Mouse (Mus musculus) limb, embryonic 10.5 days (tissue): ENCODE measurements at regions not wholly inside any gene's neighbourhood (a gene's known extent, or its start where the extent isn't known, plus 50 kb on each side); places are given as distances from the start of the nearest gene placed in this dataset.

Experiments used
- DNase-seq: peaks from one replicate; pipeline ENCODE4 v3.0.0-alpha.2; 2017; ENCODE audit warnings: low spot score
- H3K27ac ChIP-seq: fragments of 300-500 bp; sonication (generic); 2 replicates; pipeline ENCODE4 v1.5.1; 2016; ENCODE audit warnings: mild to moderate bottlenecking
- H3K27me3 ChIP-seq: fragments of 300-500 bp; sonication (generic); 2 replicates; pipeline ENCODE4 v1.6.1; 2016; ENCODE audit warnings: low read depth, mild to moderate bottlenecking; ENCODE audit not compliant: poor library complexity, severe bottlenecking
- H3K36me3 ChIP-seq: fragments of 300-500 bp; sonication (generic); 2 replicates; pipeline ENCODE4 v1.6.1; 2016; ENCODE audit warnings: mild to moderate bottlenecking, moderate library complexity
- H3K4me1 ChIP-seq: fragments of 300-500 bp; sonication (generic); 2 replicates; pipeline ENCODE4 v1.6.1; 2016
- H3K4me3 ChIP-seq: fragments of 300-500 bp; sonication (generic); 2 replicates; pipeline ENCODE4 v1.5.1; 2016; ENCODE audit warnings: mild to moderate bottlenecking, moderate library complexity
- H3K9me3 ChIP-seq: fragments of 300-500 bp; sonication (generic); replicated peaks from 2 replicates; pipeline ENCODE4 v1.6.1; 2016; ENCODE audit warnings: mild to moderate bottlenecking
- WGBS: fragments of 180-500 bp; shearing (Covaris S2); methylation state at CpG from one replicate; pipeline ENCODE4 v1.1.7; 2016; 5-methylcytosine and 5-hydroxymethylcytosine counted together

DNA sequence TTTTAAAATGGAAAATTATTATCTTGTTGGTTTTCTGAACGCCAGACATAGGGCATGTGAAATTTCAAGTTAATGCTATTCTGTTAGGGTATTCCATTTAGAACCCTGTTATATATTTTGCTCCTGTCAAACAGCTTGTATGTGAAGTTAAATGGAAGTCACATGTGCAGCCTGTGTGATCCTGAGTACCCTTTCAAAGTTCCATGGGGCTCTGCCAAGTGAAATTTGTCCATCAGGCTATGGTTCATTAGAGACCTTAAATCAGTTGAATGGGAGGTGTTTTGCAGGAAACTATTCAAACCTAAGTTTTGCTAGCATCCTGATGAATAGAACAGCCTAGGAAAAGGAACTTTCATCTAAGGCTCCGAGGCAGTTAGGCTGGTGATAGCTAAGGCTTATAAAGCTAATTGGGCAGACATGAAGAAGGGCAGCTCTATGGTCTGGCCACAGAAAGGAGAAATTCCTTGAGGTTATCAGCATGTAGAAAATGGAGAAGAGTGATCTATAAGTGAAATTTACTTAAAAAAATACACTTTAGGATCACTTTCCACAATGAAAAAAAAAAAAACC is 1180.2 kb upstream of the Zeb2 start:
- Histone ChIP-seq H3K9me3 (no peaks in the 10 kb centered on the region), H3K4me3 (no peak overlapping the region), H3K36me3 (no peaks in the 10 kb centered on the region), H3K27ac (no peak overlapping the region), H3K27me3 (no peaks in the 10 kb centered on the region), H3K4me1 (no peaks in the 10 kb centered on the region)
- no peak for DNase-seq
- 81% methylated on average over 2 of the region's 2 CpGs for WGBS

GRCm38 (mm10) chr2:46283929-46284598 is 1166.9 kb upstream of the Zeb2 start:
- Histone ChIP-seq H3K27me3 (no peaks in the 10 kb centered on the region), H3K4me3 (no peak overlapping the region), H3K4me1 (no peaks in the 10 kb centered on the region), H3K36me3 (no peaks in the 10 kb centered on the region), H3K9me3 (no peaks in the 10 kb centered on the region), H3K27ac (no peak overlapping the region)
- DNase-seq = no peak
- 90% methylated on average over 5 of the region's 5 CpGs for WGBS

GRCm38 (mm10) chr2:46280822-46281221 is 1163.6 kb upstream of the Zeb2 start:
- H3K27me3 ChIP-seq = no peaks in the 10 kb centered on the region
- no peak overlapping the region for H3K27ac ChIP-seq
- H3K4me1 ChIP-seq = no peaks in the 10 kb centered on the region
- no peaks in the 10 kb centered on the region for H3K36me3 ChIP-seq
- 84% methylated on average over 2 of the region's 2 CpGs for WGBS
- no peak for DNase-seq
- H3K9me3 ChIP-seq = no peaks in the 10 kb centered on the region
- no peak overlapping the region for H3K4me3 ChIP-seq

GRCm38 (mm10) chr2:46261618-46262017 is 1144.4 kb upstream of the Zeb2 start:
- Histone ChIP-seq H3K4me1 (no peaks in the 10 kb centered on the region), H3K4me3 (no peak overlapping the region), H3K27me3 (no peaks in the 10 kb centered on the region), H3K9me3 (no peaks in the 10 kb centered on the region), H3K36me3 (no peaks in the 10 kb centered on the region), H3K27ac (no peak overlapping the region)
- DNase-seq = no peak
- 80% methylated on average over 1 of the region's 1 CpGs for WGBS

- Histone ChIP-seq H3K4me3 (no peak overlapping the region), H3K27ac (no peak overlapping the region), H3K36me3 (no peaks in the 10 kb centered on the region), H3K9me3 (no peaks in the 10 kb centered on the region), H3K4me1 (no peaks in the 10 kb centered on the region), H3K27me3 (no peaks in the 10 kb centered on the region)
- 96% methylated on average over 7 of the region's 7 CpGs for WGBS
- no peak for DNase-seq
These were observed 1134.4 kb upstream of the Zeb2 start for GRCm38 (mm10) chr2:46251562-46251961.

DNA sequence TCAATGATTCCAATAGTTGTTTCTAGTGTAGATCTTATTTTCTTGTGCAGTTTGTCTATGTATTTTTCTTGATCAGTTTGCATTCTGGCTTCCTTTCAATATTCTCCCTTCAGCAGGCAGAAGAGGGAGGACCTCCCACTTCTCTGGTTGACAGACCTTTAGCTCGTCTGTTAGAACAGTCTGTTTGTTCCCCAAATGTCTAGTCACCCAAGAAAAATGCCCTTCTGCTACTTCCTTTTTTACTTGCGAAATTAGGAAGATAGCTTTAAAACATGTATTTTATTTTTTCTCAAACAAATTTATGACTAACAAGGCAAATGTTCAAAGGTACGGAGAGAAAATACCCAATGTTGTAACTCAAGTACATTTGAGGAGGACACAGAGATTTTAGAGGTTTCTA is 1128.5 kb upstream of the Zeb2 start:
- Histone ChIP-seq H3K36me3 (no peaks in the 10 kb centered on the region), H3K27ac (no peak overlapping the region), H3K27me3 (no peaks in the 10 kb centered on the region), H3K9me3 (no peaks in the 10 kb centered on the region), H3K4me3 (no peak overlapping the region), H3K4me1 (no peaks in the 10 kb centered on the region)
- WGBS = 80% methylated on average over 3 of the region's 3 CpGs
- no peak for DNase-seq

GRCm38 (mm10) chr2:46244697-46245096 is 1127.5 kb upstream of the Zeb2 start:
- no peak overlapping the region for H3K27ac ChIP-seq
- DNase-seq = no peak
- no peaks in the 10 kb centered on the region for H3K27me3 ChIP-seq
- no peaks in the 10 kb centered on the region for H3K4me1 ChIP-seq
- no peak overlapping the region for H3K4me3 ChIP-seq
- WGBS = 88% methylated on average over 3 of the region's 3 CpGs
- no peaks in the 10 kb centered on the region for H3K9me3 ChIP-seq
- no peaks in the 10 kb centered on the region for H3K36me3 ChIP-seq

- Histone ChIP-seq H3K4me3 (no peak overlapping the region), H3K27ac (no peak overlapping the region), H3K9me3 (no peaks in the 10 kb centered on the region), H3K36me3 (no peaks in the 10 kb centered on the region), H3K27me3 (no peaks in the 10 kb centered on the region), H3K4me1 (no peaks in the 10 kb centered on the region)
- DNase-seq = no peak
These were observed 1125.6 kb upstream of the Zeb2 start for GRCm38 (mm10) chr2:46242806-46243205.

- no peak overlapping the region for H3K27ac ChIP-seq
- DNase-seq = no peak
- WGBS = 82% methylated on average over 4 of the region's 4 CpGs
- no peaks in the 10 kb centered on the region for H3K9me3 ChIP-seq
- H3K4me1 ChIP-seq = no peaks in the 10 kb centered on the region
- no peaks in the 10 kb centered on the region for H3K36me3 ChIP-seq
- no peak overlapping the region for H3K4me3 ChIP-seq
- H3K27me3 ChIP-seq = no peaks in the 10 kb centered on the region
These were observed 1122.7 kb upstream of the Zeb2 start for GRCm38 (mm10) chr2:46239874-46240273.

DNA sequence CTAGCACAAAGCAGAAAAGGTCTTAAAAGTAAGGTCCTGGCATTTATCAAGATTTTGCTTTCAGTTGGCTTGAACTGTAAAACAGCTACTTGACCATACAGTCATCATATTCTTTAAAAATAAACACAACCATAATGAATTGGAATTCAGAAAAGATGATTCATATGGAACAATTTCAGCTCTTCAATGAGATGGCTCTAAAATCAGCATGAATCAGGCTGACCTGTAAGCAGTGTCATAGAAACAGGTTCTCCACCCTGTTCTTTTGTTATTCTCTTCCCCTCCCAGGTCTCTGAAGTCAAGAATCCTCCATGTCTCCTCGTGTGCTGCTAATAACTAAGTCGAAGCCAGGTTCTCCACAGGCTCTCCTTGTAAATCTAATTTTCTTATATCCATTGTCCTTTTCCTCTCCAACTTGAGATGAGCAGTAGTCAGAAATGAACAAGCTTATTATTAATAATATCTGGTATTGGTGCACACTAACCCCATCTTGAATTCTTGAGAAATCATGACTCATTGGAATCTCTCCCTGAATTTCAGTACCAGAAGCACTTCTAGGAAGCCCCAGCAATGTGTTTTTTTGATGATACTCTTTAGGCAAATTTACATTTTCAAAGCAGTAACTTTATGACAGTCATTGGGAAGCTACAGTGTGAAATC is 1113.7 kb upstream of the Zeb2 start:
- Histone ChIP-seq H3K4me3 (no peak overlapping the region), H3K36me3 (no peaks in the 10 kb centered on the region), H3K27ac (no peak overlapping the region), H3K9me3 (no peaks in the 10 kb centered on the region), H3K4me1 (no peaks in the 10 kb centered on the region), H3K27me3 (no peaks in the 10 kb centered on the region)
- WGBS = 79% methylated on average over 2 of the region's 2 CpGs
- no peak for DNase-seq

DNA sequence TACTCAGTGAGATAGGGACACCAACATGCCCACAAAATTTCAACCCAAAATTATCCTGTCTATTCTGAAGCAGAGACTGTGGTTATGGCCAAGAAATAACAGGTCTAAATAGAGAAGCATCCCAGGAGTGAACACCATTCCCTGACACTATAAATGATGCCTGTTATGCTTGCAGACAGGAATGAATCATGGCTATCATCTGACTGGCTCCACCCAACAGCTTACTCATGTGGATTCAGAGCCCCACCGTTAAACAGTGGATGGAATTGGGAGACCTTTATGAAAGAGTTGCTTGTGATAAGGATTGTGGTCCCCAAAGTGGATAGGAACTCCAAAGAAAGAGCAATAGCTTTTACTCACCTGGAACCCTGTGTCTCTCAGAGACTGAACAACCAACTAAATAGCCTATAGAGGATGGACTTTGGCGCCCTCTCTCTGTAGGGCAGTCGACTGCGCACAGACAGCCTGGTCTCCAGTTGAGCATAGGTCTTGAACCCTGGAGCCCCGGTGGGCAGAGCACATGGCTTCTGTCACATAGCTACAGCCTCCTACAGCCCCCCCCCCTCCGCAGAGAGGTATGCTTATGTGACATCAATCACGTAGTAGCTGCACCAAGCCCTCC is 1101.3 kb upstream of the Zeb2 start:
- Histone ChIP-seq H3K9me3 (no peaks in the 10 kb centered on the region), H3K36me3 (no peaks in the 10 kb centered on the region), H3K27me3 (no peaks in the 10 kb centered on the region), H3K4me1 (no peaks in the 10 kb centered on the region), H3K4me3 (no peak overlapping the region), H3K27ac (no peak overlapping the region)
- WGBS = 93% methylated on average over 7 of the region's 7 CpGs
- DNase-seq = no peak

GRCm38 (mm10) chr2:46199341-46199740 is 1082.1 kb upstream of the Zeb2 start:
- Histone ChIP-seq H3K4me1 (peaks cover 9% of the 10 kb centered on the region), H3K36me3 (no peaks in the 10 kb centered on the region), H3K27me3 (no peaks in the 10 kb centered on the region), H3K4me3 (no peak overlapping the region), H3K9me3 (no peaks in the 10 kb centered on the region), H3K27ac (no peak overlapping the region)
- 67% methylated on average over 1 of the region's 1 CpGs for WGBS
- no peak for DNase-seq

- Histone ChIP-seq H3K4me1 (peaks cover 30% of the 10 kb centered on the region), H3K36me3 (no peaks in the 10 kb centered on the region), H3K9me3 (no peaks in the 10 kb centered on the region), H3K27ac (no peak overlapping the region), H3K27me3 (0 out of 2 replicates have a peak, but pooled peaks cover 4% of the 10 kb centered on the region), H3K4me3 (no peak overlapping the region)
- DNase-seq = no peak
These were observed 1070.2 kb upstream of the Zeb2 start for GRCm38 (mm10) chr2:46187265-46187888.
